Mouse (Mus musculus) olfactory bulb, adult 2 months (tissue): Measurements from ENCODE around the gene Yif1a. TPM values are rescaled to one million over a fixed set of nuclear protein-coding genes. Genes with fewer than 3 reads are reported as not detected.

Experiments
- H3K27ac ChIP-seq: fragments of 200-500 bp; 2 replicates; pipeline ENCODE4 v1.5.1; 2012; ENCODE audit warnings: low read depth, low read length; ENCODE audit not compliant: insufficient read depth
- H3K4me1 ChIP-seq: fragments of 200-500 bp; 2 replicates; pipeline ENCODE4 v1.6.1; 2012; ENCODE audit warnings: low read length; ENCODE audit not compliant: control insufficient read depth, insufficient read depth
- H3K4me3 ChIP-seq: fragments of 200-500 bp; 2 replicates; pipeline ENCODE4 v1.5.1; 2012; ENCODE audit warnings: mild to moderate bottlenecking, low read depth, low read length, moderate library complexity; ENCODE audit not compliant: insufficient read depth
- CTCF ChIP-seq: fragments of 200-500 bp; IDR thresholded peaks from 2 replicates; pipeline ENCODE4 v1.5.1; 2012; ENCODE audit warnings: low read depth, mild to moderate bottlenecking, low read length, moderate library complexity; ENCODE audit not compliant: insufficient read depth
- POLR2A ChIP-seq: fragments of 200-500 bp; IDR thresholded peaks from 2 replicates; pipeline ENCODE4 v1.6.1; 2012; ENCODE audit warnings: mild to moderate bottlenecking, low read depth, low read length, moderate library complexity; ENCODE audit not compliant: insufficient read depth
- WGBS: fragments of 180-500 bp; shearing (Covaris S2); methylation state at CpG from one replicate; pipeline ENCODE4 v1.1.7; 2018; 5-methylcytosine and 5-hydroxymethylcytosine counted together
- polyA plus RNA-seq: library from polyadenylated mRNA; stranded (reverse); fragments of >200 nt; gene quantifications from 2 replicates; pipeline ENCODE4 v1.2.4, GENCODE M21; 2012; ENCODE audit warnings: low replicate concordance; ENCODE audit not compliant: missing spikeins, insufficient read depth, insufficient read length

The Yif1a gene
- polyA plus RNA-seq, 1 experiment = not detected

DNA sequence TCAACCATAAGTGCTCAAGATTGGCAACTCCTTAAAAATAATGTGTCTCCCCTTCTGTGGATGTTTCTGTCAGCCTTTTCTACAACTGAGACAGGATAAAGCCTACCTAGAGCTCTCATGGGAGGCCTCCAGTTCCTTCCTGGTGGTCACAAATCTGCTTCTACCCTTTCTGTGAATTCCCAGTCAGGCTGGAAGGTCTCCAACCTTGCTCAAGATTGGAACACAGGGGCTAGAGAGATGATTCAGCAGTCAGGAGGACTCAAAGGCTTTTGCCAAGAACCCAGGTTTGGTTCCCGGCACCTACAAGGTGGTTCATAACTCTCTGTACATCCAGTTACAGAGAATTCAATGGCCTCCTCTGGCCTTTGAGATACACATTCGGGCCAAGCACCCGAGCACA lies 34.9 kb downstream of the Yif1a start:
- Histone ChIP-seq H3K4me3 (no peak overlapping the region), H3K27ac (no peak overlapping the region), H3K4me1 (peaks cover 7% of the 10 kb centered on the region; the same call in 1 of the 2 replicates)
- 90% methylated on average over 3 of the region's 3 CpGs for WGBS
- no peak for TF ChIP-seq CTCF
- no peak for TF ChIP-seq POLR2A

DNA sequence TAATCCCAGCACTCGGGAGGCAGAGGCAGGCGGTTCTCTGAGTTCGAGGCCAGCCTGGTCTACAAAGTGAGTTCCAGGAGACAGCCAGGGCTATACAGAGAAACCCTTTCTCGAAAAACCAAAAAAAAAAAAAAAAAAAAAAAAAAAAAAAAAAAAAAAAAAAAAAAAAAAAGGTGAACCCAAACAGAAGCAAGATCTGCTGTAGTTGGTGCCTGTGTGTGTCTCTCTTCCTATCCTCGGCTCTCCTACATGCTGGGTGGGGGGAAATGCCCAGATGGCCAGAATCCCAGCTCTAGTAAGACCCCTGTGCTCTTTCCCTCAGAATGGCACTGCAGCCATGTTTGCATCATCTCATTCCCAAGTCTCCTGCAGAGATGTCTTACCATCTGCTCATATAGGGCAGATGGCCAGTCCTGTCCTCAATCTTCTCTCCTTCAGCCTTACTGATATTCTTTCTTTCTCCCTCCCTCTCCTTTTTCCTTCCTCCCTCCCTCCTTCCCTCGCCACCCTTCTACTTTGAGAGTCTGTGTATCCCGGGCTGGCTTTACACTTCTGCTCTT lies 35.8 kb downstream of the Yif1a start:
- TF ChIP-seq POLR2A (no peak), CTCF (no peak)
- H3K4me1 ChIP-seq = no peaks in the 10 kb centered on the region
- H3K27ac ChIP-seq = no peak overlapping the region
- no peak overlapping the region for H3K4me3 ChIP-seq
- WGBS = 60% methylated on average over 7 of the region's 7 CpGs

DNA sequence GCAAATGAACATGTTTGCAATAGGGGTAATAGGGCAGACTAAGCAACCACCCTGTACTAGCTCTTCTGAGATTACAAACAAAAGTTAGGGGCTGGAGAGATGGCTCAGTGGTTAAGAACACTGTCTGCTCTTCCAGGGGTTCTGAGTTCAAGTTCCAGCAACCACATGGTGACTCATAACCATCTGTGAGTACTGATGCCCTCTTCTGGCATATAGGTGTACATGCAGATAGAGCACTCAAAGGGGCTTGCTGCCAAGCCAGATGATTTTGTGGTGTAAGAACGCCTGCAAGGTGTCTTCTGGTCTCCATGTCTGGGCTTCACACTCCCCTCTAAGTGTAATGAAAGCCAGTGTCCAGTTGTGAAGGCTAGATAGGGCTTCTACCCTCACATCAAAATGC lies 41.4 kb downstream of the Yif1a start:
- H3K4me1 ChIP-seq = no peaks in the 10 kb centered on the region
- H3K27ac ChIP-seq = no peak overlapping the region
- no peak overlapping the region for H3K4me3 ChIP-seq
- WGBS = 46% methylated on average over 1 of the region's 1 CpGs
- TF ChIP-seq CTCF (no peak), POLR2A (no peak)

DNA sequence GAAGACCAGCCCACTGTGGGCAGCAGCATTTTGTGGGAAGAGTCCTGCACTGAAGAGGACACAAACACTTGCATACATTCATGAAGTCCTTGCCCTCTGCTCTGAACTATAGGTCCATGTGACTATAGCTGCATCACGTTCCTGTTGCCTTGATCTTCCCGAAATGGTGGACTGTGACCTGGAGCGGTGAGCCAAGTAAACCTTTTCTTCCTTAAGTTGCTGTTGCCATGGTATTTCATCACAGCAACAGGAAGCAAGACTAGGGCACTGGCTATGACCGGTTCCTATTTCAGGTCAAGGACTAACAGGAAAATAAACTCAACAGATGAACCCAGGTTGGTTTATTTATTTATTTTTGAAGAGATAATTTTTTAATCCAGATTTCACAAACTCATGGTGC lies 42.9 kb downstream of the Yif1a start:
- Histone ChIP-seq H3K4me1 (no peaks in the 10 kb centered on the region), H3K4me3 (no peak overlapping the region), H3K27ac (no peak overlapping the region)
- 78% methylated on average over 4 of the region's 4 CpGs for WGBS
- TF ChIP-seq CTCF (no peak), POLR2A (no peak)

DNA sequence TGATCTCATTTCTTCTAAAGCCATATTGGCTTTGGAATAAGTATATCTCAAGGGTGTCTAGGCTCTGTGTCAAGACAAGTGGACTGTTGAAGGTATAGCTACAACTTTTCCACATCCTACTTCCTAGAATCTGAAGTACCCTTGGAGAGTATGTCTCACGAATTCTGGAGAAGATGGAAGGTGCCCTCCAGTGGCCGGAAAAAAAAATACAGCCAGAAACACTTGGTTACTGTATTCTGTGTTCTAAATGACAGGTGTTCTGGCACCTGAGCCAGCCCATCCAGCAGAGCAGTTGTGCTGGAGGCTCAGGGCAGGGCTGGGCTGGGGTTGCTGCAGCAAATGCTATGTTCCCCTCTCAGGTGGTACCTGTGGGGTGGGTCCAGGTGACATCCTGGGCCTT lies 51.3 kb downstream of the Yif1a start:
- Histone ChIP-seq H3K4me1 (no peaks in the 10 kb centered on the region), H3K4me3 (no peak overlapping the region), H3K27ac (no peak overlapping the region)
- WGBS = 6% methylated on average over 2 of the region's 2 CpGs
- TF ChIP-seq CTCF (0 out of 2 replicates have a peak, but pooled peaks have one; percentile 33), POLR2A (no peak)

Other genes starting within 250 kb of the Yif1a start
- gene Ccs, start 249.2 kb upstream of the Yif1a start, polyA plus RNA-seq = not detected in 2 replicates
- gene Ccdc87, start 249.2 kb upstream of the Yif1a start, polyA plus RNA-seq = not detected in 2 replicates
- gene Ctsf, start 233.4 kb upstream of the Yif1a start, polyA plus RNA-seq = not detected in 2 replicates
- gene Actn3, start 210.6 kb upstream of the Yif1a start, polyA plus RNA-seq = not detected in 2 replicates
- not detected in 2 replicates for gene Zdhhc24, start 209.9 kb upstream of the Yif1a start, polyA plus RNA-seq
- not detected in 2 replicates for gene Bbs1, start 181.9 kb upstream of the Yif1a start, polyA plus RNA-seq
- not detected in 2 replicates for gene Dpp3, start 160.3 kb upstream of the Yif1a start, polyA plus RNA-seq
- not detected in 2 replicates for gene Peli3, start 145.4 kb upstream of the Yif1a start, polyA plus RNA-seq
- not detected in 2 replicates for gene Mrpl11, start 126.4 kb upstream of the Yif1a start, polyA plus RNA-seq
- gene Npas4, start 98.2 kb upstream of the Yif1a start, polyA plus RNA-seq = not detected in 2 replicates
- gene Slc29a2, start 64.7 kb upstream of the Yif1a start, polyA plus RNA-seq = not detected in 2 replicates
- gene B4gat1, start 49.7 kb upstream of the Yif1a start, polyA plus RNA-seq = not detected in 2 replicates
- gene AC124502.3, start 49.6 kb upstream of the Yif1a start, polyA plus RNA-seq = not detected in 2 replicates
- gene Brms1, start 47.2 kb upstream of the Yif1a start, polyA plus RNA-seq = not detected in 2 replicates
- gene Rin1, start 38.1 kb upstream of the Yif1a start, polyA plus RNA-seq = not detected in 2 replicates
- gene Cd248, start 20.5 kb upstream of the Yif1a start, polyA plus RNA-seq = not detected in 2 replicates
- gene Tmem151a, start 3.0 kb upstream of the Yif1a start, polyA plus RNA-seq = not detected in 2 replicates
- not detected in 2 replicates for gene Cnih2, start 10.0 kb downstream of the Yif1a start, polyA plus RNA-seq
- gene Rab1b, start 18.5 kb downstream of the Yif1a start, polyA plus RNA-seq = not detected in 2 replicates
- gene Klc2, start 30.0 kb downstream of the Yif1a start, polyA plus RNA-seq = not detected in 2 replicates
- not detected in 2 replicates for gene Pacs1, start 184.6 kb downstream of the Yif1a start, polyA plus RNA-seq
- not detected in 2 replicates for gene Sf3b2, start 206.9 kb downstream of the Yif1a start, polyA plus RNA-seq
- gene Gal3st3, start 209.8 kb downstream of the Yif1a start, polyA plus RNA-seq = not detected in 2 replicates
- not detected in 2 replicates for gene Catsper1, start 247.2 kb downstream of the Yif1a start, polyA plus RNA-seq